Mouse (Mus musculus) thymus, postnatal 0 days (tissue): ENCODE measurements around the gene Prkag2. TPM values are rescaled to one million over a fixed set of nuclear protein-coding genes. Genes with fewer than 3 reads are reported as not detected.

Source experiments
- DNase-seq: peaks from one replicate; pipeline ENCODE4 v3.0.0-alpha.2; 2015; ENCODE audit warnings: low spot score
- polyA plus RNA-seq: library from polyadenylated mRNA; unstranded; fragments of >200 nt; fragmentation: Nextera tagmentation; extraction: Ambion mirVana; gene quantifications from 2 replicates; pipeline ENCODE4 v1.2.1, GENCODE M21; 2015

Prkag2 gene
- polyA plus RNA-seq, 1 experiment from 2014 or later: 31.2 TPM

DNA sequence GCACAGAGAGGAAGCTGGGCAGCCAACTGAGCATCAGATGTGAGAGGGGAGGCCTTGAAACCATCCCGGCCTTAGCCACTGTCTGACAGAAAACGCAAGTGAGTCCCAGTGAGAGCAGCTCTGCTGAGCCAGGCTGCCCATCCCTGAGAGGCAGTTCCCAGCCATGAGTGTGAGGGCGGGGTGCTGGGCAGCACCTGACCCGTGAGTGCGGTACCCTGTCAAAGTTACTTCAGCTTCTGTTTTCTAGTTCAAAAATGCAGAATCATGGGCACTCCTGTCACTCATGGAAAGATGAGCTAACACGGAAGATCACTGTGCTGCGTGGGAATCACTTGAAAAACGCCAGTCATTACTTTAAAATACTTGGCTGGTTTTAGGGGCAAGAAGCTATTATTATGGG lies 49.6 kb downstream of the Prkag2 start:
- DNase-seq: no peak

DNA sequence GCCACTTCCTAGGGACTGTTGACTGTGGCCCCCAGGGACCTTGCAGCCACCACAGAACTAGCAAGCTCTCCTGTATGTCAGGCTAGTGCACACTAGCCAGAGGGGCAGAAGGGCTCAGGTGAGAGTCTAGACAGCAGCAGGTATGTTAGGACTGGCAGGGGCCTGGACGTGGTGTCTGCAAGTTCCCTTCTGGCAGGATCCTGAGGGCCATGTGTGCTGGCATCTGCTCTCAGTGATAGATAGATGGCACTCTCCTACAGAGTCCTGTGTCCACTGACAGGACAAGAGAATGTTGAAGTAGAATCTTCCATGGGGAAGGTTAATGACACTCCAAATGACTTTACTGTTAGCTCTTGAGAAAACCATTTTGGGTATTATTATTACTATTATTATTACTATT lies 52.8 kb downstream of the Prkag2 start:
- no peak for DNase-seq

DNA sequence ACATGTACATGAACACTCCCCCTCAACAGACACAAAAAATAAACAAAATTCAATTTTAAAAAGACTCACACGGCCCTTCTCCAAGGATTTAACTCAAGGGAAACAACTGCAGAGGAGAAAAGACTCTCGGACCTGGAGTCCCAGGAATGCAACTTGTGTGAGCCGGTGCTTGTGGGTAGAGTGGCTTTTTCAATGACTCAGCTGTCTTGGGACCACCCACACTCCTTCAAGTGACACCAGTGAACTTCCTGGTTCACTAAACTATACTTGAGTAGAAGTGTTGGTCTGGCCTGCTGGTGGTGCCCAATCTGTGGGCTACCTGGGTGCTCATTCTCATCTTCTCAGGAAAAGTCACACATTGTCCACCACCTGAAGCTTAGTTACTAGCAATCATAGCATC lies 53.7 kb downstream of the Prkag2 start:
- no peak for DNase-seq

DNA sequence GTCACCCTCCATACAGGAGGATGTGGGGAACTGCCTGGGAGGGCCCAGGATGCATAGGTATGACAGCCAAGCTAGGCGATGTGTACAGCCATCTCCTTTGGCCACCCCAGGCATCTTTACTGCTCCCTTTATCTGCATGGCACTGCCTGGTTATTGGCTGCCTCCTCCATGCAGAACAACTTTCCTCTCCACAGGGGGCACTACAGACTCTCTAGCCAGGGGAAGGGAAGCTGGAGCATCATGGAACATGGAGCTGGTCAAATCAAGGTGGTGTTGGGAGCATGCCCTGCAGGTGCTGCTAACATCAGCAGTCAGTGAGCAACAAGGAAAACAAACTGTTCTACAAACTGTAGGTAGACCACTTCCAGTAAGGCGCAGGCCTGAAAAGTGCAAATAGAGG lies 56.4 kb downstream of the Prkag2 start:
- DNase-seq: no peak

DNA sequence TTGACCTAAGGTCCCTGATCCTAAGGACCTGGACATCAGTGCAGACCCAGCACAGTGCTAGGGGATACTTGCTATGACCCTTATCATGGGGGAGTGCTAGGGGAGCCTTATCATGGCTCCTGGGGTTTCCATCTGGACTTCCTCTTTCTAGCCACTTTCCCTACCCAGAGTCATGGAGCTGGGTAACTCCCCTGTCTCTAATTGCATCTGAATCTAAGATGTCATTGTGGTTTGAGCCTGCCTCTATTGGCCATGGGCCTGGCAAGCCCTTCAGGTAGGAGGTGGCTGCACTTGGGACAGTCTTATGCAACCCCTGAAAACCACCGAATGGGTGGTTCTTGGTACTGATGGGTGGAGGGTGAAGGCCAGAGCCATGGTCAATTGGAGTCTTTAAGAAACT lies 58.5 kb downstream of the Prkag2 start:
- DNase-seq: no peak

DNA sequence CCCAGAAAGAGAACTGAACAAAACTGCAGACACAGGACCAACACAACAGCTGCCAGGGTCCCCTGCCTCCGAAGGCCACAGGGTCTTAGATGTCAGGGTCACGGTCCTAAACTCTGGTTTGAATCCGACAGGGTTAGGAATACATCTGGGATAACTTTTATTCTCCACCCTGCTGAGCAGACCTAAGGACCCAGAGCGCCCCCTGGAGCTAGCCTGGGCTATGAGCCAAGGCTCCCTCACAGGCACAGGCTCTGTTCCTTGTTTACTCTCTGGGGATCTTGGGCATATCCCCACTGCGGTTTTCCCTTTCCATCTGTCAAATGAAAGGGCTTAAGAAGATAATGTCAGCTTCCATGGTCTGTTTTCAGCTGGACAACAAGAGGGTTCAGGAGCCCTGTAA lies 59.1 kb downstream of the Prkag2 start:
- peak; percentile 14 for DNase-seq

DNA sequence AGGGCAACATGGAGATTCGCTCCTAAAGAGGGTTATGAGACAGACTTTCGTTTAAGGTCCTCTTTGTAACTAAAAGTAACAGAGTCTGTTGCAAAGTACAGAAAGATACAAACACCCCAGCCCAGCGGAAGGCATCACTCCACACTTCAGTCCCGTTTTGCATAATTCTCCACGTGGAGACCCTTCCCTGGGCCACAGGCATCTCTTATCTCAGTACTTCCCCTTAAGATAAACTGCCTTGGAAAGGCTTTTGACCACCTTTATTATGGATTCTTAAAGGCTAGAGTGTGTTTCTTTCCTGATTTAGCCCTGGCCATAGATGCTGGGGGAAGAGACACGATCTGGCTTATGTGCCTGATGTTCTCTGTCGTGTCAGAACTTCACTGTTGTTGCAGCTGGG lies 59.5 kb downstream of the Prkag2 start:
- DNase-seq: no peak

DNA sequence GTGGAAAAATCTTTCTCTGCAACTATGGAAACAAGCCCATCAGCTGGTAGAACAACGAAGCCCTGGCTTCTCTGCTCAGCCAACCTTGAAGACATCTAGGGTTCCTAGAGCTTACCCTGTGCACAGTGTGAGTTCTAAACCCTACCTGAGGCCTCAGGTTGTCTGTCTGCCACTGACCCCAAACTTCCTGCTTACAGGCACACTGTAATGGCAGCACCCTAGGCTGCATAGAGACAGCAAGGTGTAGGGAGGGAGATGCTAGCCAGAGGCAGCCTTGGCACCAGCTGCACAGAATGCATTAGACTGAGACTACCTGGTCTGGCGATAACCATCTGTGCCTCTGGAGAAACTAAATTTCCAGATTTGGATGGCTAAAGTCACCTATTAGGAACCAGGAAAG lies 61.6 kb downstream of the Prkag2 start:
- DNase-seq: no peak

DNA sequence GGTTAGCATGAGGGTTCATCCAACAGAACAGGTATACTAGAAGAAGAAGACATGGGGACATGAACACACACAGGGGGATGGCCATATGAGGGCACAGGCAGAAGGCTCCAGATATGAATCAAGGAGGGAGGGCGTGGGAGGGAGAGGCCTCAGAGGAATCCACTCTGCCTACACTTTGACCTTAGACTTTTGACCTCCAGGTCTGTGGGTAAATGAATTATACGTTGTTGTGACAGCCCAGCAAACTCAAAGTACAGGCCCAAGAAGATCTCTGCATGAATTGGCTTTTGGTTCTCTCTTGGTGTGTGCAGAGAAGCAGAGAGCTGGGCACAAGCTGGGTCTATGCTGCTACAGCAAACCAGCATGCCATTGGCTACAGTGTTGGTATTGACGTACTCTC lies 65.1 kb downstream of the Prkag2 start:
- DNase-seq: no peak

DNA sequence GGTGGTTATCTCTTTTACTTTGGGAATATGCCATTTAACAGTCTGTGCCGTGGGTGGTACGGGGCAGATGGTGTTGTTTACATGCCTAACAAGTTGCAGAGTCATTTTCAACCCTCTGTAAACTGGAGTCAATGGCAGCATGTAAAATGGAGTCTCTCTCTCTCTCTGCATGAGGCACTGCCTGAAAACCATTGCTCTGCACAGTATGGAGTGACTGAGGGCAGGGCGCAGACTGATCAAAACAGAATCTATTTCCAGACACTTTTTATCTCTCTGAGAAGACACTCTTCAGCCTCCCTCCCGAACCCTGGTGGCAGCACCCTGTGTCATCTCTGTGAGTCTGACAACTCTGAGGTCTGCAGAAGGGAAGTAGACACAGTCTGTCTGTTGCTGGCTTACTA lies 69.0 kb downstream of the Prkag2 start:
- no peak for DNase-seq

DNA sequence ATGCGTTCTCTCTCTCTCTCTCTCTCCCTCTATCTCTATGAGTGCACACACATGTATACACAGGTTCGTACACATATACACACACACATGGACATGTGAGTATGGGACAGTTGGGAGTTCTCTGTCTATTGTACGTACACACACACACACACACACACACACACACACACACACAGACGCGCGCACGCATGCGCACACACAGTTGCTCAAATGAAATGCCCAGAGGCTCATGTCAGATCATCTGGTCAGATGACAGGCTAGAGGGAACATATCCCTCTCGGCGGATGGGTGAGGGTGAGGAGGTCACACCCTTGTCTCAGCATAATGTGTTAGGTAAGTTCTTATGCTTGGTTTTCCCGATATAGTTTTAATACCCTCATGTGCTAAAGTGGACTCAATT lies 69.4 kb downstream of the Prkag2 start:
- no peak for DNase-seq

DNA sequence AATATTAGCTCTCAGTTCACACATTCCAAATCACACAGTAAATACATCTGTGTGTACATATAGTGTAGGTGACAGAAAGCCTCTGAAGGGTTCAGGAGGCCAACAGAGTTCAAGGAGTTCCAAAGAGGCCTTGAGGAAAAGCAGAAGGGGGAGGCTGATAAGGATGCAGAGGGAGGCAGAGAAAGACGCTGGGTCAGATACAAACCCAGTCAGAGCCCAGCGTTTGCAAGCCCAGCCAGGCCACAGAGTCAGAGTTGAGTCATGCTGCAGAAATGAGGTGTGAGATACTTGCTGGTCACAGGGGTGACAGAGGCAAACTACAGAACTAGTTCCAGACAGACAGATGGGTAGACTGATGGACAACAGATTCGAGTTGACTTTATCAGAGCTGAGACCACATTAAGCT lies 70.2 kb downstream of the Prkag2 start:
- DNase-seq: no peak

DNA sequence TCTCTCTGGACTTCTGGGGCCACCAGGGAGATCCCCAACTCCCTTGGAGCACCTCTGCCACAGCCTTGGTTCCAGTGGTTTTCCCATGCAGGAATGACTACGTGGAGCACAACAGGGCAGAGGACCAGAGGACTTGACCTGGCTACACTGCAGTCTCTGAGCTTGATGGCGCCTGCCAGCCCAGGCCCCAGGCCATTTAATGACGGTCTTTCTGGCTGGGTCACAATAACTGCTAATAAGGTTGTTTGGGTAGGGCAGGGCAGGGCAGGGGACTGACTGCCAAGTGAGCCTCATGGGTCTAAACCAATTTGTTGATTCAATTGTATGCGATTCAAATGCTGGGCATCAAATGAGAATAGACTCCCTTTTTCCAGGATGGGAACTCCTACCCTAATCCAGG lies 72.8 kb downstream of the Prkag2 start:
- DNase-seq: no peak

DNA sequence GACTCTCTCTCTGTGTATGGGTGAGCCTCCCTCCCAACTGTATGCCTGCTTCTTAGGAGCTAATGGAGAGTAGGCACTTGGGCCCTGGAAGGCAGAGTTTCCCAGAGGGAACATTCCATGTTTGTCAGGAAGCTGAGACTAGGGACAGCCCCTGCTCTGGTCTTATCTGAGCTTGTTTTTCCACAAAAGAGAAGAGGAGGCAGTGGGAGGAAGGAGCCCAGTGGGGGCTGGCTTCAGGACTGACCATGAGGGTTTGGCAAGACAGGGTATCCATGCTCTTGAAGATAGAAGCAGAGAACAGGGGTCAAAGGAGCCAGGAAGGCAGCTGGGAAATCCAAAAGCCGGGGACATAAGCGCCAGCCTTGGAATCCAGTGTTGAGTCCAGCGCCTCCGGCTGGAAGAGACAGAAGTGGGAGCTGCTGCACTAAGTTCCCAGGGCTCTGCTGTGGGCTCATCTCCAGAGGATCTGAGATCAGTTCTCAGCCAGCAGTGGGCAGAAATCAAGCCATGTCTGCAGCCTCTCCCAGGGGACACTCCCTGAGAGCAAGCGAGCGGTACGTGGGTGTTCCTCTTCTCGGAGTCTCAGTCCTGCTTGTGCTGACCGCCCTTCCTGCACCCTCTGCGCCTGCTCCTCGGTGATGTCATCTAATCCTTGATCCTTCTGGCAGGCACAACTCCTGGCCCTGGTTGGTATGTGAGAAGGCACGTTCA lies 75.0 kb downstream of the Prkag2 start:
- no peak for DNase-seq

DNA sequence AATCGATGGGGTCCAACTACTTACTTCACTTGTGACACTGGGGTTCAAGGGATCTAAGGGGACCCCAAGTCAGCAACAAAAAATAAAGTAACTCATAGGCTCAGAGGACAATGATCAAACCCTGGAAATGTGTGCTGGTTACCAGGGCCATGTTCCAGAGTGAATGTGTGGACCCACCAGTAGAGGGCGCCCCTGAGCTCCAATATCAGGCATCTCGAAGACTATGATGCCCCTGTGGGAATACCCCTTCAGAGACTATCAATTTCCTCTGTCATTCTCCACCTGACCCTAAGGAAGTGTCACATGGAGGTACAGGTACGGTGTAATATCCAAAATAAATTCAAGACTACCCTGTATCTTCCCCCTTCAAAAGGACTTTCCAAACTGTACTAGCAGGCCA lies 77.5 kb downstream of the Prkag2 start:
- DNase-seq: peak; percentile 38

DNA sequence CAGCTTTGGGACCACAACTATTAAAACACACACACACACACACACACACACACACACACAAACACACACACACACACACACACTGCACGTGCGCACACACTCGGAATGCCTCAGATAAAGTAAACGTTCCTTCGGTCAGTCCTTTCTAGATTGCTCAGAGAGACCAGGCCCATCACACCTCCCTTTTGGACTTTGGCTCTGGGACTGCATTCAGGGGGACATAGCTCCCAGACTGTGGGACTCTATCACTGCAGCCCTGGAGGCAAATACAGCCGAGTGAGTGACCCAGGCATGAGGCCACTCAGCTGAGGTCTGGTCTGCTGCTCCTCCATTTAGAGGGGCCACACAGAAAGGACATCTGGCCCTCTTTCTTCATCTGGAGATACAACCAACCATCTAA lies 81.2 kb downstream of the Prkag2 start:
- DNase-seq: no peak

DNA sequence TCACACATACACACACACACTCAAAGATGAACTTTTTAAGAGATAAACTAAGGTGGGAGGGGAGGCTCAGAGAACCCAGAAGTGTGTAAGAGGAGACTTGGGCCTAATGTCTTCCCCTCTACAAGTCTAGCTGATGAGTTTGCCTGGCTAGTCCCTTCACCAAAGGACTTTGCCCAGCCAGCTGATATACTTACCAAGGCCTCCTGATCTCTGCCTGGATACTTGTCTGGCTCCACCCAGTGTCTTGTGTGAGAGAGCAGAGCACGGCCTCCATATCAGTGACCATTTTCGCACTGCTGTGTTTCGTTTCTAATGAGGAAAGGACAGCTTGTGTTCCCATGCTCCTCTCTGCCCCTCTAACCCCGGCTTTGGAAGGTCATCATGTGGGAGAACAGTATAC lies 88.3 kb downstream of the Prkag2 start:
- DNase-seq: no peak

DNA sequence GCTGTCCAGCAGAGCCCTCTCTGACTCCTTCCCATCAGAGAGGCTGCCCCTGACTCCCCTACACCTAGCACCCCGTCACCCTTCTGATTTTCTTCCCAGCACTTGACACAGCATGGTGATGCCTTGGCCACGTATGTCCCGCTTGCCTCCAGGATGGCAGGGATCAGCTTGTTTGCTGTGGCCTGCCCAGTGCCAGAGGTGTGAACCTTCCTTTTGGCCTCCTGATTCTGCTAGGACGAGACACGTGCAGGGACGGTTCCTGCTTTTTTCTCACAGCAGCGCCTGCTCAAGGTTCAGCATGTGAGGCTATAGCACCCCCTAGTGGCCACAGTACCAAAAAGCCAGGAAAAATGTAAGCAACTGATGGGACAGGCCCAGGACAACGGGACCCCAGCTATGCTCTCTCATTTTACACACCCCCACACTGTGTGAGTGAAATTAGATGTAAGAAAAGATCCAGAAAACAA lies 89.4 kb downstream of the Prkag2 start:
- peak; percentile 84 for DNase-seq

DNA sequence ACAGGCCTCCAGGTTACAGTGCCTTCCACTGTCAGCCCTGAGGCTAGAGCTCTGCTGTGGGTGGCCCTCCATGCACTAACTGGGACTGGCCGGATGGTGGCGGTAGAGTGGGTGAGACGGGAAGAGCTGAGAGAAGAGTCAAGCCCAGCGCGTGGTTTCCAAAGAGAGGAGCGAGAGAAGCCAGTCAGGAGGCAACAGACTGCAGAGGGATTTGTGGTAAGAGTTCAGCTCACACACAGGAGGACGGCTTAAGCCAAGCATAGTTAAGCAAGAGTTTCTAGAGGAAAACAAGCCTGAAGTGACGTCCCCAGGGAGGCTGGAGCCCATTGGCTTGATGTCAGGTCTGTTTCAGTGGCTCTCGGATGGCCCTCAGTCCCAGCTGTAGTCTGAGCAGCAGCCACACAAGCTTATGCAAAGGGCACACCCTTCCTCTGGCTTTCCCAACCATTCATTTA lies 90.0 kb downstream of the Prkag2 start:
- peak; percentile 88 for DNase-seq

DNA sequence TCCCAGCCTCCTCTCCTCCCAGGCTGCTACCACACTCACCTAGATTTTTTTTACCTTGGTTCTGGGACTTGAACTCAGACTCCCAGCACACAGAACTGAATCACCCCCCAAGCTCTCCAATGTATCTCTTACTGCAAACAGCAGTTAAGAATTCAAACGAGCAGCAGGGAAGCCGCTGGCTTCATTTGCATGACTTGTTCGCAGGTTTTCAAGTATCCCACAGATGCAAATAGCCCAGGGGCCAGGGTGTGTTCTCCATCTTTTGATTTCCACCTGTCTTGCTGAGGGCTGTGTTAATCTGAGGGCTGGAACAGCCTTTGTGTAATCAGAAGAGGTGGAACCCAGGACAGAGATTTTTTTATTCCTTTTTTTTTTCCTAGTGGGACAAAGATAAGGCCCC lies 90.7 kb downstream of the Prkag2 start:
- DNase-seq: no peak

DNA sequence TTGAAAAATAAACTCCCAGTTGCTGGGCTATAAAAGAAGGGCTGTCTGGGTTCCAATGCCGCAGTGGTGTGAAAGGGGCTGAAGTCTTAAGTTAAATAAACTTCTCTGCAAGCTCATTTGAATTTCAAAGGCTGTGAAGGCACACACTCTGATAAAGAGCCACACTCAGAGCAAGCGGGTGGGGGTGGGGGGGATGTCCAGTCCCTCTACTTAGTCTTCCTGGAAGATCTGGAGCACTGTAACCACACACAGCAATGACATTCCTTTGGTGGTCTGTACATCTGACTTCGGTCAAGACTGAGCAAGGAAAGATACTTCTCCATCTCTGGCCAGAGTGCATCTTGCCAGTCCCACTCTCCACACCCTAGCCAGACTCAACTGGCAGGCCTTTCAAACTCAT lies 91.5 kb downstream of the Prkag2 start:
- no peak for DNase-seq

DNA sequence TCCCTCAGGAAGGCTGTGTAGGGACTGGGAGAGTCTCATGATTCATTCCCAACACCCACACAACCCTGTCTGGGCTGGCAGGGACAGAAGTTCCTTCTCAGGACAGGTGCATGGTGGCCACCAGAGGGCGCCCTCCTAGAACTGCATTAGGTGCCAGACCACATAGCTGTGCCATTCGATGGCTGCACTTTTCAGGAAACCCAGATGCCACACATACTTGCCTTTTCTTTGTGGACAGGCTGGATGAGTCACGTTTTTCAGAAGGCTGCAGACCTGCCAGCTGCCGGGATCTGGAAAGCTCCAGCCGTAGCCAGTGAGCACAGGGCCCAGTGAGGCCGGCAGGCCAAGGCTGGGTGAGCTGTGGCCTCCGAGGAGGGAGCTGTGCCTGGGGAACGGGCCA lies 93.6 kb downstream of the Prkag2 start:
- DNase-seq: peak; percentile 81

DNA sequence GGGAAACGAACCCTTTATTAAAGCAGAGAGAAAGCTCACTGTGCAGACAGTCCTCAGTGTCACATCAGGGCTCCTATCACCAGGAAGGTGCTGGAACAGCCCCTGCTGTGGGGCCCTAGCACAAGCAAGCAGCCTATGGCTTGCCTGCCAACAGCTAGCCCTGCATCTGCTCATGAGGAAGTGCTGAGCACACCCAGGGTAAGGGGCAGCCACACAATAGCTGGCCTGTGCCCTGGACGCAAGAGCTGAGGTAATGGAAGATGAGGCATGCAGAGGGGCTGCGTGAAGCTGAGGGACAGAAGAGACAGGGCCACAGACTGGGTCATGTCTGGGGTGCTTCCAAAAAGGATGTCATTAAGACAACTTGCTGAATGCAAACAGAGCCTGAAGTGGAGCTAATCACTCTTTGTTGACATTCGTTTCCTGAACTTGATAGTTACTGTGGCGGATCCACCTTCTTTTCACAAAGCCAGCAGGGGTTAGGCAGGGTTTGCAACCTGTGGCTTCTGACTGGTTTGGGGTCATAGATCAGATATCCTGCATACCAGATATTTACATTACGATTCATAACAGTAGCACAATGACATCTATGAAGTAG lies 94.8 kb downstream of the Prkag2 start:
- DNase-seq: no peak
